Mouse (Mus musculus) left cerebral cortex, adult 8-10 months (tissue): ENCODE data around the gene Gm17606. TPM values are rescaled to one million over a fixed set of nuclear protein-coding genes. Genes with fewer than 3 reads are reported as not detected.
A peak's percentile ranks its signal among the peaks of the same experiment; 100 is the strongest.

ENCODE experiments used
- DNase-seq, 2 experiments: peaks; one replicate each; pipeline ENCODE4 v3.0.0; 2022; ENCODE audit warnings: low spot score in 2 of 2
- total RNA-seq, 4 experiments: library from RNA; stranded (reverse); gene quantifications; 2 replicates each; pipeline ENCODE4 v1.2.4; 2022

Gm17606 gene
- total RNA-seq, 4 experiments from 2014 or later = not detected

GRCm38 (mm10) chr14:54624976-54625375, 15.8 kb upstream of the Gm17606 start:
- peak in 1 of 2 experiments; percentile 33 for DNase-seq

- no peak for DNase-seq
Observed at GRCm38 (mm10) chr14:54628103-54628502, 12.6 kb upstream of the Gm17606 start.

DNA sequence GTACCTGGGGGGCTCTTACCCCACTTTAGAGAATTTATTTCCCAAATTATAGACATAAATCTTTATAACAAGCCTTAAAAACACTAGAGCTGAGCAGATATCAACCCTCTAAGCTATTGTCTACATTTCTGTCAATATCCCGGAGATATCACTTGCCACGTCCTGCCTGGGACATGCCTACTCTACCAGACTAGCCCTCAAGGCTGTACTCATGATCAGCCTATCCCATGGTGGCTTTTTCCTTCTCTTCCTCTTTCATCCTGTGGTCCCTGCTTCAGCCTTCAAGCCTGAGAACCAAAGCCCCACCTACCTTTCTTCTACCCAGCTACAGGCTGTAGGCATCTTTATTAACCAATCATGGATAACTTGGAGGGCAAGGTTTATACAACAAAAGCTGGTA, 11.0 kb upstream of the Gm17606 start:
- no peak for DNase-seq

GRCm38 (mm10) chr14:54630583-54631239, 10.0 kb upstream of the Gm17606 start:
- DNase-seq = no peak

DNA sequence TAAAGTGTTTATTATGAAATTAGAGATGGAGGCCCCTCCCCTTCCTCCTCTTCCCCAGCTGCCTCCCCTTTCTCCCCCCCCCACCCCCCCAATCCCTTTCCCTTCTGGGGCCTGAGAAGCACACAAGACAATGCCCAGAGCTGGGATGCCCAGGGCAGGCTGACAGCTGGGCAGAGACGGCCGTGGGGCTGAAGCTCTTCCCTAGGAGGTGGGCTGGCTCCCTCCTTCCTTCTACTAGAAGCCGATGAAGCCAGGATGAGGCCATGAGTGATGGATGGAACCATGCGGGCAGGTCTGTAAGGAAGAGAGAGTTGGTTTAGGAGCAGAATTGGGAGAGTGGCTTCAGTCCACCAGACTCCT, 9.5 kb upstream of the Gm17606 start:
- no peak for DNase-seq

GRCm38 (mm10) chr14:54632252-54632651, 8.5 kb upstream of the Gm17606 start:
- DNase-seq = no peak

- no peak for DNase-seq
Observed at GRCm38 (mm10) chr14:54634182-54634581, 6.6 kb upstream of the Gm17606 start.

DNA sequence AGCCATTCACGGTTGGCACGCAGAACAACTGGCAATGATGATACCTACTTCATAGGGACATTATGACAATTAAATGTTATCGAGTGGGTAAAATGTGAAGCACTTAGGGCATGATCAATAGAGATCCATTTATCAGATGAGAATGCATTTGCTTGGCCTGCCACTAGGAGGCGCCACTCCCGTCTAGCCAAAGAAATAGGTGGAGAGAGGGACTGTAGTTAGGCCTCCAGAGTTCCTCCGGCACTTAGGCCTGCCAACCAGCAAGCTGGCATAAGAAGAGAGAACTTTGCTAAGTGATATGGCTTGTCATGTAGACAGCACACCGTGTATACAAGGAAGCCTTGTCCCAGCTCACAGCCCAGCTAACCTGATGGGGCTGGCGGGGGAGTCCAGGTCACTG, 3.8 kb upstream of the Gm17606 start:
- no peak for DNase-seq

- DNase-seq = peak in 1 of 2 experiments; percentile 38
Observed at GRCm38 (mm10) chr14:54638210-54638609, 2.5 kb upstream of the Gm17606 start.

DNA sequence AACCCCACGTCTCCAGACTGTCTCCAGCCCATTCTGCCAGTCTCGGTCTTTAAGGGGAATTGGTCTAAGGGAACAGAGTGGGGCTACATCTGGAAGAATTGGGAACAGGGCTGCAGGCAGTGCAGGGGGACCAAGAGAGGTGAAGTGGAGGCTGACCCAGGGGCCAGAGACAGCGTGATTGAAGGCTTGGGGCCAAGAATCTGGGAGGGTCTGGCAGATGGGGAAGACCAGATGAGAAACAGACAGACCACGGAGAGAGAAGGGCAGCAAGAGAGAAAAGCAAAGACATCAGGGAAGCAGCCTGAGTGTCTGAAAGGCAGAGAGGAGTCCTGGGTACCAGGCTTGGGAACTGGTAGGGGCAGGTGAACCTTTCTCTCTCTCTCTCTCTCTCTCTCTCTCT, 631 bp upstream of the Gm17606 start:
- DNase-seq = no peak

DNA sequence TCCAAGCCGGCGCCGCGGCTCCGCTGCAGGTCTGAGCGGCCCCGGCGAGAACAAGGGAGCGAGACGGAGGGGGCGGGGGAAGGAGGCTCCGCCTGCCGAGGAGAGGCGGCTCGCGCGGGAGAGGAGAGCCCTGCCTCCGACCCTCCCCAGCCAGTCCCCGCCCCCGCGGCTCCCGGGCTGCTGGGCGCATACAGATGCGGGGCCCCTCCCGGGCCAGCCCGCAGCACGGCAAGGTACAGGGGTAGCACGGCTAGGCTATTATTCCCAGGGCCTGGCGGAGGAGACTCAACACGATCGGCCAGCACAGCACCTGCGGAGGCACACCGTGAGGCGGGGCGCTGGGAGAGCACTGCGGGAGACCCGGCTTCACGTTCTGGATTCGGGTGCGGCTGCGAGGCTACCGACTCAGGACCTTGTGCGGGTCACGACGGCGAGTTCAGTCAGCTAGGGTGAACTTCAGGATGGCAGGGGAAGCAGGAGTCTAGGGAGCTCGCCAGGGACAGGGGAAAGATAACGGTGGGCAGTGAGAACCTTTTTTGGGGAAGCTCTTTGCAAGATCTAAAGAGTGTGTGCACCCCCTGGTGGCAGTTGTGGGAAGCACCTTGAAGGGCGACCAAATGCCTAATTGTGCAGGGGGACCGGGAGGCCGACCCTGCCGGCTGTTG, 685 bp downstream of the Gm17606 start, which contains the start of gene Cdh24:
Gene Cdh24 (minus strand): TSS at position 60 of the 665 bp plus-strand sequence.
- peak; percentile 82 to 86 for DNase-seq

GRCm38 (mm10) chr14:54642224-54642944, 1.6 kb downstream of the Gm17606 start:
- DNase-seq = no peak

DNA sequence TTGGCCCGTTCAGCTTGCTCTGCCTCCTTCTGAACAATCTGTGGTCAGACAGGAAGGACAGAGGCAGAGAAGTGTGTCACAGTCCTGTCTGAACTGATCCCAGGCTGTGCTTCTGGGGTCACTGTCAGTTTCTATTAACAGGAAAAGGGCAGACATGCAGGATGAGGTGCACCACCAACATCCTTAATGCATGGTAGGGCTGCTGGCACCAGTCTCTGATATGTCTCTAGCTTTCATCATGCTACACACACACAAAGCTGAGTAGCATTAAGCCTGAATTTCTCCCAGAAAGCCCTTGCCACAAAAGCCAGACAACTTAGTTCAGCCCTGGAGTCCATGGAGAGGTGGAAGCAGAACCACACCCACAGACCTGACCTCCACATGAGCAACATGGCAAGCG, 2.3 kb downstream of the Gm17606 start:
- no peak for DNase-seq

- DNase-seq = no peak
Observed at GRCm38 (mm10) chr14:54644294-54644693, 3.5 kb downstream of the Gm17606 start.

GRCm38 (mm10) chr14:54646455-54646854, 5.7 kb downstream of the Gm17606 start:
- no peak for DNase-seq

DNA sequence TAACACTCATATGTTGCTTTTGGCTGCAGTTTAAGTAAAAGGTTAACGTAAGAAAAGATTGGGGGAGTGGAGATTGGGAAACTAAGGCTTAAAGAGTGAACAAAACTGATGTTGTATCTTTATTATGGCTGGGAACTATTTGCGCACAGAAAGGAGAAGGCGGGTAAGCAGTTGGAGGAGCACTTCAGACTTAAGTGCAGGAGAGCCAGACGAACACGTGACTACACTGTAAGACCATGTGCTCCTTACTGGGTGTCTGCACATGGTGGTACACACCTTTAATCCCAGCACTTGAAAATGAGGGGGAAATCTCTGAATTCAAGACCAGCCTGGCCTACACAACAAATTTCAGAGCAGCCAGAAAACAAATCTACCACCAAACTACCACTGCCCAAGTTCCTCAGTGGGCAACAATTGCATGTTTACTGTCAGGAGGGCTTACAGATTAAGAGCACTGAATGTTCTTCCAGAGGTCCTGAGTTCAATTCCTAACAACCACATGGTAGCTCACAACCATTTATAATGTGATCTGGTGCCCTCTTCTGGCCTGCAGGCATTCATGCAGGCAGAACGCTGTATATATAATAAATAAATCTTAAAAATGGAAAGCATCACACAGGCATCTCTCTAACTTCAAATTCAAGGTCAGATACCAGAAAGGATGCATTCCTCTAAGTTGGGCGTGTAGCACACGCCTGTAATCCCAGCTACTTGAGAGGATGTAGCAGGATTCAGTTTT, 6.3 kb downstream of the Gm17606 start:
- DNase-seq = no peak

- DNase-seq = no peak
Observed at GRCm38 (mm10) chr14:54647900-54648299, 7.1 kb downstream of the Gm17606 start.

DNA sequence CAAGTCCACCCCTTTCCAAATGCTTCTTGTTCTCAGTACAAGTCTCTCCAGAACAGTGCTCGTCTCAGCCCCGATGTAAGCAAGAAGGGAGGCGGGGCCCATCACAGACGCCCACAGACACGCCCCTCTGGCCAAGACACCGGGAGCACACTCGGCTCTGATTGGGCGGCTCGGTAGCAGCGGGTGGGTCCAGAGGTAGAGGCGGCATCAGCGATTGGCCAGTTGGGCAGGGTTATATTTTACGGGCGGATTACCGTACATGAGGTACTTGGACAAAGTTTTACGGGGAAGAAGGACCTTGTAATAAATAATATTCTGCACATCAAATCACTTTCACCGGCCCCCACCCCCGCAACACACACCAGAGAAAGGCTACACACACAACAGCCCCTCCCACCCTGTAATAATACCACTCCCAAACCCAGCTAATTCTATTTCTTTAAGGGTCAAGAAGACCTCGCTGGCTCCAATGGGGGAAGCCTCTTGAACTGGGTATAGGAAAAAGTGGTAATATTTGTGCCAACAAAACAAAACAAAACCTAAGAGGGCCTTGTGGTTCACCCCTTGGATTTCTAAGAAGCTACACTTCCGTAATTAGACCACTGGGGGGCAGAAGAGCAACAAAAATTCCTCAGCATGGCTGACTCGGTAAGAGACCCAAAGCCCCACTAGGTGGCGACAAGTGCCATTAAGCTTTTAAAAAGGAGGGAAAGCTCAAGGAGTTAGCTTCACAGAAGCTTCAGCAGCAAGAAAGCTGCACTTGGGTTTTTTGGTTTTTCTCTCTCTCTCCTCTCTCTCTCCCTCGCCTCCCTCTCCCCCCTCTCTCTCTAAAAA, 10.1 kb downstream of the Gm17606 start:
- DNase-seq = peak; percentile 47 to 64

GRCm38 (mm10) chr14:54651556-54651955, 10.8 kb downstream of the Gm17606 start:
- DNase-seq = no peak

GRCm38 (mm10) chr14:54652787-54653186, 12.0 kb downstream of the Gm17606 start:
- DNase-seq = no peak

DNA sequence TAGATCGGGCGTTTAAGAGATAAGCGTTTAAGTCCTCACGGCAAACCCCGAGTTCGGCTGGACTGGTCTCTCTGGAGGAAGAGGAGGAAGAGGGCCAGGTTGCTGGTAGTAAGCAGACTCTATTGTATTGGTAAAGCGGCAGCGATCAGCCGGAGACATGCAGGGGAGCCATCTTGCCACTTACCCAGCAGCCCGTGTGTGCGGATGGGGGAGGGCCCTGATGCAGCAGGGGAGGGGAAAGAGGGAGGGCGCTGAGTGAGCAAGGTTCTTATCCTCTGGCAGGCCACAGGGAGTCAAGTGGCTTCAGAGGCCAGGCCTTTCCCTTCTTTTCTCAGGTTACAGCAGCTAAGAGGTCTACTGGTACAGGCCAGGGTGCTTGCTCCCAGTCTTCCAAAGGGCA, 12.7 kb downstream of the Gm17606 start:
- DNase-seq = peak; percentile 65 to 81
